Mouse (Mus musculus) limb, embryonic 14.5 days (tissue): ENCODE measurements around the gene Msi2. TPM values are rescaled to one million over a fixed set of nuclear protein-coding genes. Genes with fewer than 3 reads are reported as not detected.

Source experiments
- ATAC-seq: fragments of 200-750 bp; cut with Nextera tagmentation; 2 replicates; pipeline ENCODE4 v1.8.0; 2017; ENCODE audit warnings: low read depth, moderate number of reproducible peaks, moderate TSS enrichment; ENCODE audit not compliant: low FRiP score
- DNase-seq: peaks from one replicate; pipeline ENCODE4 v3.0.0-alpha.2; 2015; ENCODE audit warnings: low spot score
- H3K27ac ChIP-seq: fragments of 300-500 bp; sonication (generic); replicated peaks from 2 replicates; pipeline ENCODE4 v1.5.1; 2014; ENCODE audit warnings: low read depth, mild to moderate bottlenecking, low read length, moderate library complexity, mixed read lengths
- H3K27me3 ChIP-seq: fragments of 300-500 bp; sonication (generic); 2 replicates; pipeline ENCODE4 v1.6.1; 2014; ENCODE audit warnings: low read length, mixed read lengths; ENCODE audit not compliant: control insufficient read depth, insufficient read depth
- H3K36me3 ChIP-seq: fragments of 300-500 bp; sonication (generic); 2 replicates; pipeline ENCODE4 v1.6.1; 2014; ENCODE audit warnings: mild to moderate bottlenecking, low read length, moderate library complexity, mixed read lengths; ENCODE audit not compliant: control insufficient read depth, insufficient read depth
- H3K4me1 ChIP-seq: fragments of 300-500 bp; sonication (generic); 2 replicates; pipeline ENCODE4 v1.6.1; 2014; ENCODE audit warnings: antibody characterized with exemption, low read length, mixed read lengths; ENCODE audit not compliant: control insufficient read depth, insufficient read depth
- H3K4me2 ChIP-seq: fragments of 300-500 bp; sonication (generic); replicated peaks from 2 replicates; pipeline ENCODE4 v1.6.1; 2014; ENCODE audit warnings: low read depth, mild to moderate bottlenecking, low read length, moderate library complexity; ENCODE audit not compliant: severe bottlenecking
- H3K4me3 ChIP-seq: fragments of 300-500 bp; sonication (generic); replicated peaks from 2 replicates; pipeline ENCODE4 v1.5.1; 2014; ENCODE audit warnings: low read length
- H3K9ac ChIP-seq: fragments of 300-500 bp; sonication (generic); 2 replicates; pipeline ENCODE4 v1.6.1; 2014; ENCODE audit warnings: mild to moderate bottlenecking, low read depth, low read length, moderate library complexity; ENCODE audit not compliant: severe bottlenecking
- H3K9me3 ChIP-seq: fragments of 300-500 bp; sonication (generic); 2 replicates; pipeline ENCODE4 v1.6.1; 2016; ENCODE audit warnings: low read length; ENCODE audit not compliant: control insufficient read depth
- POLR2A ChIP-seq: fragments of 200-500 bp; IDR thresholded peaks from 2 replicates; pipeline ENCODE4 v1.8.0; 2012; ENCODE audit warnings: inconsistent platforms, mild to moderate bottlenecking, moderate library complexity, borderline replicate concordance; ENCODE audit not compliant: insufficient read depth, insufficient read length; ENCODE audit errors: extremely low read depth
- WGBS: fragments of 180-500 bp; shearing (Covaris S2); extraction: QIAGEN DNeasy Blood & Tissue Kit; methylation state at CpG from one replicate; pipeline ENCODE4 v1.1.7; 2014; 5-methylcytosine and 5-hydroxymethylcytosine counted together
- polyA plus RNA-seq, 2 experiments: library from polyadenylated mRNA; depleted of rRNA in 1 of 2; stranded (reverse) in 1 of 2; unstranded in 1 of 2; fragments of >200 nt; fragmentation: Nextera tagmentation in 1 of 2; extraction: Ambion mirVana in 1 of 2; gene quantifications; 2 replicates each; pipeline versions ENCODE4 v1.2.1 to v1.2.3; 2012 to 2014

The Msi2 gene
- polyA plus RNA-seq, 2 experiments: 13.9 to 36.5 TPM

- H3K27ac ChIP-seq: no peak overlapping the region
- no peak overlapping the region for H3K9ac ChIP-seq
- H3K4me2 ChIP-seq: no peak overlapping the region
- H3K36me3 ChIP-seq: no peaks in the 10 kb centered on the region
- no peak overlapping the region for H3K4me3 ChIP-seq
- DNase-seq: no peak
- 87% methylated on average over 12 of the region's 12 CpGs for WGBS
- H3K4me1 ChIP-seq: no peaks in the 10 kb centered on the region
- ATAC-seq: no peak
- no peaks in the 10 kb centered on the region for H3K9me3 ChIP-seq
- no peaks in the 10 kb centered on the region for H3K27me3 ChIP-seq
- no peak for TF ChIP-seq POLR2A
These were observed 27.0 kb upstream of the Msi2 start for GRCm38 (mm10) chr11:88745306-88745705.

- no peak overlapping the region for H3K4me2 ChIP-seq
- no peak for ATAC-seq
- no peak for TF ChIP-seq POLR2A
- no peak overlapping the region for H3K27ac ChIP-seq
- H3K9ac ChIP-seq: no peak overlapping the region
- H3K36me3 ChIP-seq: no peaks in the 10 kb centered on the region
- WGBS: 85% methylated on average over 13 of the region's 13 CpGs
- no peaks in the 10 kb centered on the region for H3K9me3 ChIP-seq
- no peaks in the 10 kb centered on the region for H3K4me1 ChIP-seq
- DNase-seq: no peak
- H3K27me3 ChIP-seq: no peaks in the 10 kb centered on the region
- no peak overlapping the region for H3K4me3 ChIP-seq
These were observed 21.4 kb upstream of the Msi2 start for GRCm38 (mm10) chr11:88739574-88740295.

GRCm38 (mm10) chr11:88729363-88729762 is 11.1 kb upstream of the Msi2 start:
- no peak overlapping the region for H3K27ac ChIP-seq
- ATAC-seq: no peak
- H3K4me1 ChIP-seq: peaks cover 15% of the 10 kb centered on the region
- TF ChIP-seq POLR2A: no peak
- H3K27me3 ChIP-seq: no peaks in the 10 kb centered on the region
- H3K4me2 ChIP-seq: no peak overlapping the region
- no peak overlapping the region for H3K9ac ChIP-seq
- no peak for DNase-seq
- no peaks in the 10 kb centered on the region for H3K9me3 ChIP-seq
- 31% methylated on average over 5 of the region's 5 CpGs for WGBS
- H3K4me3 ChIP-seq: no peak overlapping the region
- no peaks in the 10 kb centered on the region for H3K36me3 ChIP-seq

GRCm38 (mm10) chr11:88728508-88728890 is 10.2 kb upstream of the Msi2 start:
- 3% methylated on average over 6 of the region's 6 CpGs for whole genome bisulfite sequencing
- no peak for ATAC-seq

GRCm38 (mm10) chr11:88727768-88728507 is 9.6 kb upstream of the Msi2 start:
- H3K9me3 ChIP-seq: no peaks in the 10 kb centered on the region
- no peak; the same call in 1 of the 2 replicates for ATAC-seq
- H3K27ac ChIP-seq: 0 out of 2 replicates have a peak overlapping the region, but pooled peaks have one; percentile 30
- H3K4me3 ChIP-seq: no peak overlapping the region
- peak overlapping the region; percentile 25 for H3K4me2 ChIP-seq
- WGBS: 25% methylated on average over 20 of the region's 20 CpGs
- no peaks in the 10 kb centered on the region for H3K27me3 ChIP-seq
- H3K36me3 ChIP-seq: no peaks in the 10 kb centered on the region
- no peak for DNase-seq
- H3K9ac ChIP-seq: no peak overlapping the region
- H3K4me1 ChIP-seq: peaks cover 15% of the 10 kb centered on the region
- no peak for TF ChIP-seq POLR2A

More at GRCm38 (mm10) chr11:88728508-88728890, 10.2 kb upstream of the Msi2 start:
- Histone ChIP-seq H3K9me3 (no peaks in the 10 kb centered on the region), H3K9ac (no peak overlapping the region), H3K4me3 (no peak overlapping the region), H3K4me2 (peak overlapping the region; percentile 25; the same call in 1 of the 2 replicates), H3K27me3 (no peaks in the 10 kb centered on the region), H3K27ac (no peak overlapping the region), H3K4me1 (peaks cover 15% of the 10 kb centered on the region), H3K36me3 (no peaks in the 10 kb centered on the region)
- no peak for TF ChIP-seq POLR2A
- DNase-seq: peak; percentile 83
